Mouse (Mus musculus) kidney, embryonic 15.5 days (tissue): ENCODE measurements at regions not wholly inside any gene's neighbourhood (a gene's known extent, or its start where the extent isn't known, plus 50 kb on each side); places are given as distances from the start of the nearest gene placed in this dataset.
"Not testable (repeated sequence)": the region's sequence is repeated elsewhere in the genome, so short reads cannot be mapped to it uniquely, and the experiment has no call there.

ENCODE experiments used
- ATAC-seq: fragments of 200-750 bp; cut with Nextera tagmentation; replicated peaks from 2 replicates; pipeline ENCODE4 v1.8.0; 2017; ENCODE audit warnings: moderate TSS enrichment; ENCODE audit not compliant: low FRiP score
- H3K27ac ChIP-seq: fragments of 300-500 bp; sonication (generic); 2 replicates; pipeline ENCODE4 v1.5.1; 2015; ENCODE audit warnings: mild to moderate bottlenecking, inconsistent platforms
- H3K27me3 ChIP-seq: fragments of 300-500 bp; sonication (generic); 2 replicates; pipeline ENCODE4 v1.6.1; 2015; ENCODE audit warnings: inconsistent platforms
- H3K36me3 ChIP-seq: fragments of 300-500 bp; sonication (generic); 2 replicates; pipeline ENCODE4 v1.6.1; 2015; ENCODE audit warnings: inconsistent platforms
- H3K4me1 ChIP-seq: fragments of 300-500 bp; sonication (generic); 2 replicates; pipeline ENCODE4 v1.6.1; 2015; ENCODE audit warnings: inconsistent platforms
- H3K4me2 ChIP-seq: fragments of 300-500 bp; sonication (generic); 2 replicates; pipeline ENCODE4 v1.6.1; 2015; ENCODE audit warnings: moderate library complexity, mild to moderate bottlenecking, inconsistent platforms
- H3K4me3 ChIP-seq: fragments of 300-500 bp; sonication (generic); replicated peaks from 2 replicates; pipeline ENCODE4 v1.5.1; 2015; ENCODE audit warnings: mild to moderate bottlenecking, inconsistent platforms
- H3K9ac ChIP-seq: fragments of 300-500 bp; sonication (generic); 2 replicates; pipeline ENCODE4 v1.6.1; 2015; ENCODE audit warnings: mild to moderate bottlenecking, inconsistent platforms
- H3K9me3 ChIP-seq: fragments of 300-500 bp; sonication (generic); replicated peaks from 2 replicates; pipeline ENCODE4 v1.6.1; 2016; ENCODE audit warnings: inconsistent platforms
- WGBS: fragments of 180-500 bp; shearing (Covaris S2); methylation state at CpG from one replicate; pipeline ENCODE4 v1.1.7; 2015; ENCODE audit warnings: mixed read lengths; 5-methylcytosine and 5-hydroxymethylcytosine counted together

DNA sequence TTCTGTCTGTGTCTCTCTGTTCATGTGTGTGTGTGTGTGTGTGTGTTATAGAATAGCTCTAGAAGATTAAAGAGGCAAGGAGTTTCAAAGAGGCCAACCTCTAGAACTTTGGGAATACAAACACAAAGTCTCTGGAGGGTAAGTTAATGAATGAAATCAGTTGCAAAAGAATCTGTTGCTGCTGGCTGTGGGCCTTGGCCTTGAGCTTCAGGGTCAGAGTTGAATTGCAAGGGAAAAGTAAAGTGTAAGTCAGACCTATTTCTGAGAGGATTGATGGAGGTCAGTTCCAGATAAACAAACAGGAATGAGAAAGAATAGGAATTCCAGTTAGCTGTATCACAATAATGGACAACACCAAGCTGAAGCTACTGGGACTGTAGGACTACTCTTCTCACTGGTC, 250.9 kb downstream of the Gm11232 start:
- H3K36me3 ChIP-seq, result no peaks in the 10 kb centered on the region
- H3K9ac ChIP-seq, result no peak overlapping the region
- H3K4me3 ChIP-seq, result no peak overlapping the region
- no peak overlapping the region for H3K4me2 ChIP-seq
- no peaks in the 10 kb centered on the region for H3K27me3 ChIP-seq
- no peak for ATAC-seq
- H3K27ac ChIP-seq, result no peak overlapping the region
- H3K9me3 ChIP-seq, result no peaks in the 10 kb centered on the region
- no peaks in the 10 kb centered on the region for H3K4me1 ChIP-seq

DNA sequence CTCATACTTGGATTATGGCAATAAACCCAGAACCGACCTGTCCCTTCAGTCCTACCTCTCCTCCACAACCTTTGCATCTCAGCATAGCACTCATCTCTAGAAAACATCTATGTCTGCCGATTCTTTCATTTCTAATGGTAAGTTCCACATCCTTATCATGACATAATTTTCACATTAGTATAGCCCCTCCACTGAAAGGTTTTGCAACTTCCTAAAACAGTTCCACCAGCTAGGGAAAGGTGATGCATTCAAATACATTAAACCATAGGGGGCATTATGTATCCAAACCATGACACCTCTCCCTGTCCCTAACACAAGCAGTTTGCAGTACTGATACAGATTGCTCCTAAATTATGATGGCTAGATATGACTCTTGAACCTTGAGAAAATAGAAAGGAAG, 268.0 kb downstream of the Gm11232 start:
- no peak overlapping the region for H3K27ac ChIP-seq
- no peaks in the 10 kb centered on the region for H3K9me3 ChIP-seq
- no peak for ATAC-seq
- no peak overlapping the region for H3K4me2 ChIP-seq
- WGBS, result 89% methylated on average over 2 of the region's 2 CpGs
- no peaks in the 10 kb centered on the region for H3K27me3 ChIP-seq
- no peaks in the 10 kb centered on the region for H3K36me3 ChIP-seq
- H3K4me3 ChIP-seq, result no peak overlapping the region
- peaks cover 6% of the 10 kb centered on the region for H3K4me1 ChIP-seq
- H3K9ac ChIP-seq, result no peak overlapping the region

DNA sequence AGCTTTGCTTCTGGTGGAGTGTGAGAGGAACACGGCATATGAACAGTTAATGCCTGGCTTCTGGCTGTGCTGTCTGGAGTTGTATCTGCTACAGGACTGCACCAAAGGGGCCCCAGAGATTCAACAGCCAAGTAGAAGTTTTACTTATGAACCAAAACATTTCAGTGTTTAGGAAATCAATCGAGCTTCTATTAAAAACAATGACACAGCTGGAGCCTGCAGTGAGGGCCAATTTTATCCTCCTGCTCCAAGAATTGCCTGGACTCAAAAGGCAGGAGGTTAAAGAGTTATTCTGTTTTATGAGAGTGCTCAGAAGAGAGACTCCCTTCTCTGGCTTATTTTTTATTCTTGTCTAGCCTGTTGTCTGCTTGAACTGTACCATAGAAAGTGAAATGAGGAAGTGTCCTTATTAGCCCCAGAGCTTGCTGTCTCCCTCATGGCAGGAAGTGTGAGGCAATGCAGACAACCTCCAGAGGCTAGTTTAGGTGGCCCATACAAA, 269.1 kb downstream of the Gm11232 start:
- 24% methylated on average over 2 of the region's 2 CpGs for WGBS
- Histone ChIP-seq H3K4me3 (no peak overlapping the region), H3K9ac (no peak overlapping the region), H3K36me3 (no peaks in the 10 kb centered on the region), H3K4me2 (no peak overlapping the region), H3K4me1 (peaks cover 6% of the 10 kb centered on the region), H3K27me3 (no peaks in the 10 kb centered on the region), H3K27ac (peak overlapping the region; percentile 51; the same call in 1 of the 2 replicates), H3K9me3 (no peaks in the 10 kb centered on the region)
- peak; percentile 58 for ATAC-seq

- no peak for ATAC-seq
- 84% methylated on average over 8 of the region's 9 CpGs for WGBS
- Histone ChIP-seq H3K36me3 (no peaks in the 10 kb centered on the region), H3K4me2 (no peak overlapping the region), H3K9me3 (no peaks in the 10 kb centered on the region), H3K27ac (no peak overlapping the region), H3K27me3 (no peaks in the 10 kb centered on the region), H3K4me3 (no peak overlapping the region), H3K9ac (no peak overlapping the region), H3K4me1 (peaks cover 6% of the 10 kb centered on the region)
Observed at GRCm38 (mm10) chr4:71488059-71488458, 269.7 kb downstream of the Gm11232 start.

DNA sequence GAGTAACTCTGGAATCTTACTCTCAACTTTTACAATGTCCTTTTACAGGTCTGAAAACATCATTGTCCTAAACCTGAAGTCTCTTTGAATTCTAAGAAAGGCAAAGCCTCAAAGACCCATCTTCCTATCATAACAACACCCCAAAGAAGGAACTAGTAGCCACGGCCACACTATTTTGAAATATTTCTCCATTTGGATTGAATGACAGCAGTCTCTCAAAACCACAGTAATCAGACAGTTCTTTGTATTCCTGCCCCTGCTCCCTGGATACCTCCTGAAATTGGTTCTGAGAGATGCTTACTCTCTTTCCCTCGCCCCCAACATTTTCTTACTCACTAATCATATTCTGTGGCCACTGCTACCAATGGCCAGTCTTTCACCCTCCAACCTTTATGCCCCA, 276.8 kb downstream of the Gm11232 start:
- H3K27ac ChIP-seq, result no peak overlapping the region

GRCm38 (mm10) chr4:71470580-71470979, 287.2 kb downstream of the Gm11232 start:
- no peaks in the 10 kb centered on the region for H3K4me1 ChIP-seq
- H3K36me3 ChIP-seq, result no peaks in the 10 kb centered on the region
- H3K27me3 ChIP-seq, result no peaks in the 10 kb centered on the region
- H3K9me3 ChIP-seq, result no peaks in the 10 kb centered on the region
- no peak overlapping the region for H3K9ac ChIP-seq
- no peak overlapping the region for H3K4me3 ChIP-seq
- no peak for ATAC-seq
- no peak overlapping the region for H3K4me2 ChIP-seq
- no peak overlapping the region for H3K27ac ChIP-seq

More for the DNA sequence above, 276.8 kb downstream of the Gm11232 start:
- ATAC-seq, result no peak
- H3K27me3 ChIP-seq, result no peaks in the 10 kb centered on the region
- no peaks in the 10 kb centered on the region for H3K36me3 ChIP-seq
- H3K4me2 ChIP-seq, result no peak overlapping the region
- WGBS, result 82% methylated on average over 2 of the region's 2 CpGs
- peaks cover 6% of the 10 kb centered on the region for H3K4me1 ChIP-seq
- H3K4me3 ChIP-seq, result no peak overlapping the region
- H3K9ac ChIP-seq, result no peak overlapping the region
- no peaks in the 10 kb centered on the region for H3K9me3 ChIP-seq

DNA sequence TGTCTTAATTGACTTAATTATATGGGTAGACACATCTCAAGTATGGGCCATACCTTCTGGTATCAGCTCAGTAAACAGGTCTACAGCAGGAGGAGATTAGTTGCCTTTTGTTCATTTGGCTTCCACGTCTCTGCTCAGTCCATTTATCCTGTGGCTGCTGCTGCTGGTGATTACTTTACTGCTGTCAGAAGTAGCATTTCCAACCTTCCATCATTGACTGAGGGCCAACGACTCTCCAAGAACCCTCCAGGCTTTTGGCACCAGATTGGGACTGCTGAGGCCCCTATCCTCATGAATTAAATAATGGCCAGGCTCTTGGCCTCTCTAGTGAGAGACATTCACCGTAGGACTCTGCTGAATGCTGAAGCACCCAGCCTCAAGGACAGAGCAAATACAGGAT, 303.0 kb downstream of the Gm11232 start:
- H3K27ac ChIP-seq, result no peak overlapping the region
- ATAC-seq, result no peak
- no peaks in the 10 kb centered on the region for H3K9me3 ChIP-seq
- no peak overlapping the region for H3K4me2 ChIP-seq
- H3K4me1 ChIP-seq, result no peaks in the 10 kb centered on the region
- no peak overlapping the region for H3K9ac ChIP-seq
- no peak overlapping the region for H3K4me3 ChIP-seq
- H3K36me3 ChIP-seq, result no peaks in the 10 kb centered on the region
- no peaks in the 10 kb centered on the region for H3K27me3 ChIP-seq
- WGBS, result 44% methylated on average over 3 of the region's 3 CpGs

DNA sequence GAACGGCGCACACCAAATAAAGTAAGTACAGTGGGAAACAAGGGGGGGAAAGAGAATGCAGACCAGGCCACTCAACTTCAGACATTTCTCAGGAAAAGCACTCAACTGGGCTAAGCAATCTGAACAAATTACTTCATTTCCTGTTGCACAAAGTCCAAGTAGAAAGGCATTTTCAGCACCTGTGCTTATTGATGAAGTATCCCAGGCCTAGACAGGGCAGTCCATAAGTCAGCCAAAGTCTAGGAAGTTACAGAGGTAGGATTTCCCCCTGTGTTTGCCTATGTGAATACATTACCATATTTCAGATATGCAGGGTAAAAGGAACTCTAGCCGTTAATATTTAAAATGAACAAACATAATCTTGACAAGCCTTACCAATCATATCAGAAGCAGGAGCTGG, 304.3 kb downstream of the Gm11232 start:
- H3K27ac ChIP-seq, result no peak overlapping the region
- no peaks in the 10 kb centered on the region for H3K4me1 ChIP-seq
- ATAC-seq, result no peak
- 83% methylated on average over 3 of the region's 3 CpGs for WGBS
- no peaks in the 10 kb centered on the region for H3K27me3 ChIP-seq
- no peaks in the 10 kb centered on the region for H3K36me3 ChIP-seq
- H3K9ac ChIP-seq, result no peak overlapping the region
- H3K9me3 ChIP-seq, result no peaks in the 10 kb centered on the region
- no peak overlapping the region for H3K4me3 ChIP-seq
- no peak overlapping the region for H3K4me2 ChIP-seq

GRCm38 (mm10) chr4:71446461-71446860, 311.3 kb downstream of the Gm11232 start:
- H3K4me2 ChIP-seq, result no peak overlapping the region
- WGBS, result 82% methylated on average over 2 of the region's 2 CpGs
- no peak for ATAC-seq
- H3K9me3 ChIP-seq, result no peaks in the 10 kb centered on the region
- H3K4me1 ChIP-seq, result no peaks in the 10 kb centered on the region
- no peak overlapping the region for H3K4me3 ChIP-seq
- no peak overlapping the region for H3K9ac ChIP-seq
- H3K27me3 ChIP-seq, result no peaks in the 10 kb centered on the region
- no peaks in the 10 kb centered on the region for H3K36me3 ChIP-seq
- H3K27ac ChIP-seq, result no peak overlapping the region

- Histone ChIP-seq H3K4me3 (no peak overlapping the region), H3K27me3 (no peaks in the 10 kb centered on the region), H3K4me1 (no peaks in the 10 kb centered on the region), H3K9ac (no peak overlapping the region), H3K4me2 (no peak overlapping the region), H3K36me3 (no peaks in the 10 kb centered on the region), H3K27ac (no peak overlapping the region), H3K9me3 (no peaks in the 10 kb centered on the region)
- ATAC-seq, result no peak
- WGBS, result 95% methylated on average over 3 of the region's 3 CpGs
Observed at GRCm38 (mm10) chr4:71431245-71431929, 326.4 kb downstream of the Gm11232 start.

DNA sequence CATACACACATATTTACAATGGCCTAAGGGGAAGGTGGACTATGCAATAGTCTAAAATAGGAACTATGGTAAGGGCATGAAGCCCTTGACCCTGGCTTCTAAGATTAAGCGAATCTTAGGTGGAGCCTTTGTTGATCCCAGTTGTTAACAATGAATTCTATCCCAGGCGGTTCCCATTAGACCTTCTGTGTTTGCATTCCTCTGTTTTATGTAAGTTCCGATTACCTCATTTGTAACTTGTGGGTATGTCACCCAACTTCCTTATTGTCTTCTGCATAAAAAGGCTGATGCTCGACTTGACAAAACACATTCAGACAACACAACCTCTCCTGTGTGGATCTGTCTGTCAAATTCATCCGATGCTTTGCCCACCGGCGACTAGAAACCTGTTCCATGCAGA, 335.6 kb downstream of the Gm11232 start:
- H3K27ac ChIP-seq, H3K4me3 ChIP-seq, H3K27me3 ChIP-seq, H3K4me2 ChIP-seq, H3K9ac ChIP-seq, ATAC-seq, H3K36me3 ChIP-seq, H3K4me1 ChIP-seq, H3K9me3 ChIP-seq: not testable (repeated sequence)
- WGBS, result 91% methylated on average over 7 of the region's 7 CpGs

GRCm38 (mm10) chr4:71409867-71410266, 347.9 kb downstream of the Gm11232 start:
- Histone ChIP-seq H3K4me1 (no peaks in the 10 kb centered on the region), H3K4me3 (no peak overlapping the region), H3K9ac (no peak overlapping the region), H3K27me3 (no peaks in the 10 kb centered on the region), H3K36me3 (no peaks in the 10 kb centered on the region), H3K4me2 (no peak overlapping the region), H3K27ac (no peak overlapping the region), H3K9me3 (no peaks in the 10 kb centered on the region)
- no peak for ATAC-seq

DNA sequence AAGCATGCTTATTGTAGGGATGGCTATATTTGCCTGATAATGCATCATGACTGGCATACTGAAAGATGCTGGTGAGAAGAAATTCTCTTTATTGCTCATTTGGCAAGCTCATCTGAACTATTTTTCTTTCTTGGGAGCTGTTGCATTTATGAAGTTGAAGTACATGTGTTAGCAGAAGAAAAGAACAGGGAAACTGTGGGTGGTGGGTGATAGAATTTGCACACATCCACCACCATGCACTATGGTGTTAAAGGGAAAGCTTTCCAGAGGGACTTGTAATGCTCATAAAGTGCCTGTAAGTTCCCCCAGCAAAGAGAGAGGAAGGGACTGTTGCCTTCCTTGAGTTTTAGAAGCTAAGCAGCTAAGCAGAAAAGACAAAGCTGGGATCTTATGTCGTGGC, 367.3 kb downstream of the Gm11232 start:
- WGBS, result 91% methylated on average over 1 of the region's 1 CpGs
- Histone ChIP-seq H3K27ac (no peak overlapping the region), H3K9me3 (no peaks in the 10 kb centered on the region), H3K4me2 (no peak overlapping the region), H3K4me1 (no peaks in the 10 kb centered on the region), H3K36me3 (no peaks in the 10 kb centered on the region), H3K9ac (no peak overlapping the region), H3K4me3 (no peak overlapping the region), H3K27me3 (no peaks in the 10 kb centered on the region)
- ATAC-seq, result no peak
